Mouse (Mus musculus): ENCODE results near the gene Car10.

The Car10 gene

GRCm38 (mm10) chr11:93097941-93098828 lies at the start of gene Car10:
Car10 (plus strand) TSS chr11:93098028.
- peak; percentile 75 to 81 for DNase-seq

GRCm38 (mm10) chr11:93065021-93065420 lies 32.8 kb upstream of the Car10 start:
- DNase-seq = no peak

GRCm38 (mm10) chr11:93065656-93066181 lies 32.1 kb upstream of the Car10 start:
- no peak for DNase-seq

- DNase-seq = peak; percentile 34 to 62
Observed at GRCm38 (mm10) chr11:93095588-93095987, 2.2 kb upstream of the Car10 start.

- DNase-seq = peak; percentile 38 to 43
Observed at GRCm38 (mm10) chr11:93097001-93097400, 827 bp upstream of the Car10 start.

GRCm38 (mm10) chr11:93097431-93097851 lies 387 bp upstream of the Car10 start:
- peak; percentile 55 to 60 for DNase-seq

GRCm38 (mm10) chr11:93098933-93099381 lies 1.1 kb downstream of the Car10 start:
- peak; percentile 88 for DNase-seq

- peak; percentile 68 to 75 for DNase-seq
Observed at GRCm38 (mm10) chr11:93099431-93100370, 1.9 kb downstream of the Car10 start.

GRCm38 (mm10) chr11:93100606-93101005 lies 2.8 kb downstream of the Car10 start:
- peak; percentile 28 to 45 for DNase-seq

GRCm38 (mm10) chr11:93101106-93101505 lies 3.3 kb downstream of the Car10 start:
- DNase-seq = peak; percentile 57 to 62

- DNase-seq = peak in 1 of 2 experiments; percentile 8
Observed at GRCm38 (mm10) chr11:93102321-93102720, 4.5 kb downstream of the Car10 start.

GRCm38 (mm10) chr11:93103101-93103815 lies 5.4 kb downstream of the Car10 start:
- DNase-seq = peak; percentile 64 to 71

- peak; percentile 74 to 75 for DNase-seq
Observed at GRCm38 (mm10) chr11:93109451-93109850, 11.6 kb downstream of the Car10 start.

GRCm38 (mm10) chr11:93120766-93121415 lies 23.1 kb downstream of the Car10 start:
- peak; percentile 25 to 35 for DNase-seq

- DNase-seq = peak in 1 of 2 experiments; percentile 23
Observed at GRCm38 (mm10) chr11:93123691-93124090, 25.9 kb downstream of the Car10 start.

GRCm38 (mm10) chr11:93126466-93126865 lies 28.6 kb downstream of the Car10 start:
- no peak for DNase-seq

GRCm38 (mm10) chr11:93128481-93128880 lies 30.7 kb downstream of the Car10 start:
- no peak for DNase-seq

- DNase-seq = peak; percentile 70 to 75
Observed at GRCm38 (mm10) chr11:93137841-93138240, 40.0 kb downstream of the Car10 start.

GRCm38 (mm10) chr11:93141727-93142126 lies 43.9 kb downstream of the Car10 start:
- DNase-seq = peak; percentile 63 to 64

- peak; percentile 77 to 82 for DNase-seq
Observed at GRCm38 (mm10) chr11:93144544-93144943, 46.7 kb downstream of the Car10 start.

- DNase-seq = peak in 1 of 2 experiments; percentile 17
Observed at GRCm38 (mm10) chr11:93154910-93155309, 57.1 kb downstream of the Car10 start.

Data from cerebellum, postnatal 10 days (tissue).